Mouse (Mus musculus) mouse embryonic stem cell (cell line): Measurements from ENCODE around the gene Col23a1.

ENCODE experiments used
- in situ Hi-C, 2 experiments: fragments of 300-500 bp; cut with MboI; formaldehyde crosslinking; loops; 1 replicate in 1 of 2; 3 replicates in 1 of 2; pipeline ENCODE4 v1.14.3; 2019 to 2020; ENCODE audit warnings: low sequenced_read_pairs in 2 of 2, low pct_unique_long_range_greater_than_20kb in 1 of 2, mixed read lengths in 1 of 2; ENCODE audit not compliant: unreplicated experiment in 1 of 2

Gene Col23a1

DNA sequence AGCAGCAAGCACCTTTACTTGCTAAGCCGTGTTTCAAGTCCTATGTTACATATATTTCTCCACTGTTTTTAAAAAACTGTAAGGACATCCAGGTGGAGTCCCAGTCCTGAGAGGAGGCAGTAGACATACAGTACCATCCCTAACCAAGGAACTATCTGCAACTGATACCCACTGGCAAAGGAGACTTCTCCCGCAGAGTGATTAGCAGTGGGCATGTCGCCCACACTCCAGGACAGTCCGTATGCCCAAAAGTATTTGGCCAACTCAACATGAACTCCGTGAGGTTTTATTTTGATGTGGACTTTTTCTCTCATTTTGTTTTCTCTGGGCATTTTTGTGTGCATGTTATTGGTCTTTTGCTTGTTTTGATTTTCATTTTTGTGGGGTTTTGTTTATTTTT, 161.6 kb downstream of the Col23a1 start:
- in situ Hi-C loops, result no loop called here

DNA sequence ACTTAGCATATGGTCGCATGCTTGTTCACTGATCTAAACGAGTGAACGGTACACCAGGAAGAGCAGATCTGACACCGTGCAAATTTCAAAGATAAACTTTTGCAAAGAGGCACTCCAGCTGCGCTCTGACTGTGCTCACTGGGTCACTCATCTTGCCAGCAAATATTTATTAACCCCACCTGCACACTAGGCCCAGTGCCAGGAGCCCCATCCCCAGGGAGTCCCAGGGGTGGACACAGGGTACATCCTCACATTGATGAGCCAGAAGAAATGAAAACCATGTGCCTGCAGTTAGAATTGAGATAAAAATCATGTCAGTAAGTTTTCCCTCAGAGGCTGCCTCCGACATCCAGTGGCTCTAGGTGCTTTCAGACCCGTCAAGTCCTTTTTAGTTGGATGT, 162.2 kb downstream of the Col23a1 start:
- in situ Hi-C loops, result no loop called here

DNA sequence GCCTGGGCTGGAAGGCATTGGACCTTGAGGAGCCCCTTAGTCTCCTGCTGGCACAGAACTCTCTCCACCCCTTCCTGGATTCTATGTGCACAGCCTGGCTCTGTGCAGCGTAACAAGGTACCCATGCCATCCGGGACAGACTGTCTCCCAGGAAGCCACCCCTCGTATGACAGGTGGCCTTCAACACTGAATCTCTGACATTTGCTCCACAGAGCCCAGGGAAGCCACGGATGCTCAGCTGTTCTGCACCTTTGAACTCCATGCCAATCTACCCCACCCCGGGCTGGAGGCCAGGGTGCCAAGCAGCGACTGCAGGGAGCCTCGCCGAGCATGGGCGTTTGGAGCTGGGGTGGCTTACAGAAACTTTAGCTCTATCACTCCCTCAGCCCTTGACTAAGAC, 164.0 kb downstream of the Col23a1 start:
- in situ Hi-C loops, result no loop called here

DNA sequence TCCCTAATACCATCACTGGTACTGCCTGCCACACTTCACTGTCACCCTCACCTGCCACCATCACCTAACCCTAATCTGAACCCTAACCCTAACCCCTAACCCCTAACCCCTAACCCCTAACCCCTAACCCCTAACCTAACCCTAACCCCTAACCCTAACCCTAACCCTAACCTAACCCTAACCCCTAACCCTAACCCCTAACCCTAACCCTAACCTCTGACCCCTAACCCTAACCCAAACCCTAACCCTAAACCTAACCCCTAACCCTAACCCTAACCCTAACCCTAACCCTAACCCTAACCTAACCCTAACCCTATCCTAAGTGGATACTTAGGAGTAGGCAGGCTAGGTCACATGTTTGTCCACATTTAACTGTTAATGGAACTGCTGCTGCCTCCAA, 165.8 kb downstream of the Col23a1 start:
- in situ Hi-C loops, result no loop called here

DNA sequence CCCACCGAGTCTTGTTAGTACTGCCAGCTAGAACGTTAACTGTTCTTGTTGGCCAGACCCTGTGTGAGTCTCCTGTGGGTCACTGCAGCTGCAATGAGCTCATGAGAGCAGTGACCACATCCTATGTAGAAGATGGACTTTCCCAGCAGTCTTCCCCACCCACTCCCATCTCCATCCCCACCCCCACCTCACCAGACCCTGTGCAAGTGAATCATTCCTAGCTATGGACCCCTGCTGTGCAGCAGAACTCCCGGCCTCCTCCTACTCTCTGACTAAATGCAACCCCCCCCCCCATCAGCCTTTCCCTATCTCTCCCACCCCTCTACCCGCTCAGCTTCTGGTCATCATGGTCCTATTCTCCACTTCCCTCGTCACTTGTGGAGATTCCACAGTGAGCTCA, 167.9 kb downstream of the Col23a1 start:
- in situ Hi-C loops, result no loop called here

DNA sequence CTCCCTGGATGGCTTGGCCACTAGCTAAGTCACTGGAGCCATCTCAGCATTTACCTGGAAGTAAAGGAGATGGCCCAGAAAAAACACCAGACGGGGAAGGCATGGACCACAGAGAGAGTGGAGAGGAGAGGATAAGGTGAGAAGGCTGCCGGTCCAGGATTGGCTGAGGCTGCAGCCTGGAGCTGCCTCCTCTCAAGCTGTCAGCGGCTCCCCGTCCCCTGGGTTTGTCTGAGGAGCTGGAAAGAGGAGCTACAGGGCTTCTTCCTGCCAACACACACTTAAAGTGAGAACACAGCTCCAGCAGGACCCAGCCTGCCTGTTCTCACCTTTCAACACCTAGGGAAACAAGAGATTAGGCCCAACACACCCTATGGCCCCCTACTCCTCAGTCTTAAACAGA, 168.9 kb downstream of the Col23a1 start:
- in situ Hi-C loops, result no loop called here

DNA sequence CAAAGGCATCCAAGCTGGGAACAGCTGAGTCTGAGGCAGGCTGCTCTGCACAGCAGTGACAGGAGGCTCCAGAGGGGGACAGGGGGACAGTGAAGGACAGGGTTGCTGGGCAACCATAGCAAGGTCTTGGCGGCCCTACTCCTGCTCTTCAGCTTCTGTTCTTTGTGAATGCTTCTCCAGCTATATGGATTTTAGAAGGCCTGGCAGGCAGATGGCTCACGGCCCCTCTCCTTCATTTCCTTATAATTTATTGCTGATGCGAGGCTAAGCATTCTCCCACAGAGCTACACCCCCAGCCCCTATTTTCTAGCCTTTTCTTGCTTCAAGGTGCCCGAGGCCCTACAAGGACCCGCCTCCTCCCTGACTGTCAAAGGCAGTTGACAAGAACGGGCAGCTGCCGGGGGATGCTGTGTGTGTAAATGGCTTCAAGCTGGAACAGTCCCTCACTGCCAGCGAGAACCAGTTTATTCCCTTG, 169.9 kb downstream of the Col23a1 start:
- in situ Hi-C loops, result no loop called here

DNA sequence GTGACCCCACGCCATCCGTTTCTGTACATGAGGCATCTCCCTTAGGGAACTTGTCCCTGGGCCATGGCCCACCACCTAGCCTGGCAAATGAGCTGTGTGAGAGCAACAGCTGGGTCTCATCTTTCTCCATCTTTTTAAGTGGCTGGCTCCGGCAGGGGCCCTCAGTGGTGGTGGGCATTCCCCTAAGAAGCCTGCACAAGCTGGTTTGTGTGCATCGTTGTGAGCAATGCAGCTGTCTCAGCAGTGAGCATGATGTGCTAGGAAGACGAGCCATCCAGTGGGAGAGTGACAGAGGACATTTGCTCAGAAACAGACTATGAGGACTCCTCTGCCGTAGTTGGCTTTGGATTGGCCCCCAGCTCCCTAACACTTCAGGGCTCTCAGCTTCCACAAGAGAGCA, 179.0 kb downstream of the Col23a1 start:
- in situ Hi-C loops, result no loop called here

DNA sequence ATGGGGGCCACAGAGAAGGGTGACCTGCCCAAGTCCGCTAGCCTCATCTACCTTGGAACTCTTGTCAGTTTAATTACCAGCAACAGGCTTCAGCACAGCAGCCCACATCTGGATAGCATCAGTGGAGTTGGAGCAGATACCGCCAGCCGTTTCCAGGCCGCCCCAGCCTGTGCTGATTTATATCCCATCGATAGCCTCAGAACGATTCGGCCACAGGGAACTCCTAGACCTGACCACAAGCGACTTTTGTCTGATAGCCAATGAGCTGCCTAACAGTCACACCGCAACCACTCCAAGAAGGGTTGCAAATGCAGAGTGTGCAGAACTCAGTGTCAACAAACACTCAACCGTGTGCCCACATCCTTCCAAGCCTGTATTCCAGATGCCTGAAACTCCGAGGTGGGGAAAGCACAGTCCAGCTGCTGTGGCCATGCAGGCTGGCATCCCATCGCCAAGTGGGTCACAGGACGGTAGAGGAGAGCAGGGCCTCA, 179.7 kb downstream of the Col23a1 start:
- in situ Hi-C loops, result no loop called here

DNA sequence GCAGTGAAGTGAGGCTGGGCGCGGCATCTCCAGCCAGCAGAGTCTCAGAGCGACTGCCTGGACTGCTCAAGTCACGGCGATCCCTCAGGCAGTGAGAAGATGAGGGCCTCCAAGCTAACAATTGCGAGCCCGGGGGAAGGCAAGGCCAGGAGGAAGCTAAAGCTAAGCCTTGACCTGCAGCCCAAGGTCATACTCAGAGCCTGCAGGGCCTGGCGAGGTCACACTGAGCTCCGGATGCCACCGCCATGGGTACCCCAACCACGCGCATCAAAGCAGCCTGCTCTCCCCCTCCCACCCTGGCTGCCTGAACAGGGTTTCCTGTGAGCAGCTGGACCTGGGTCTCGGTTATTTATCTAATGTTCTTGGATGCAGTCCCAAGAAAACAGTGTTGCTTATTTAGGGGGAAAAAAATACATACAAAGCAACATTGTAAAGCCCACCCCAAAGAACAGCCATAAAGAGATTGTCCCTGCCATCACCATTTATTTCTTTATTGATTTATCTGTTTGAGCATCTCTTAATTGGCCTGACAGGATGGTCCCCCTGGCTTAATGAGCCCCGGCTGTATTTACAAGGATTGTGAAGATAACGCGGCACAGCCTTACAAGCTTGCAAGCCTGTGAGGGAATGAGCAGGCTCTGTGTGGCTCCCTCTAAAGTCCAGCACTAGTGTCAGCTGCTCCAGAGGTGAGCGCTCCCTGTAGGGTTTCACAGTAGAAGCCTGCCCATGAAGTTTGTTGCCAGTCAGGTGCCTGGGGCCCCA, 180.8 kb downstream of the Col23a1 start:
- in situ Hi-C loops, result no loop called here

DNA sequence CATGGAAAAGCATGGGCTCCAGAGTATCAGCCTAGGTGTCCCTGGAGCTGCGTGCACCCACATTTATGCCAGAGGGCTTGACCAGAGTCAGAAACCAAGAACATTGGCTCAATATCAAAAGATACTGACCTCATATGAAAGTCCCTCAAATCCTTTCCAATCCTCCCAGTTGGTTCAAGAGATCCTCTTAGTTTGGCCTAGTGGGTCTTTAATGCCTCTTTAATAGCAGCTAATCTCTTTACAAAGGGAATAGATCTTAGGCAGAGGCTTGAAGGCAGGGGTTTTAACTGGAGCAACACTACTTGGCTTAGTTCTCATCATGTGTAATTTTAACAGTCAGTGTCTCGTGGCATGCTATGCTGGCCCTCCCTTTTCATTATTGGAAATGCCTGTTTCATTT, 184.0 kb downstream of the Col23a1 start:
- in situ Hi-C loops, result no loop called here

DNA sequence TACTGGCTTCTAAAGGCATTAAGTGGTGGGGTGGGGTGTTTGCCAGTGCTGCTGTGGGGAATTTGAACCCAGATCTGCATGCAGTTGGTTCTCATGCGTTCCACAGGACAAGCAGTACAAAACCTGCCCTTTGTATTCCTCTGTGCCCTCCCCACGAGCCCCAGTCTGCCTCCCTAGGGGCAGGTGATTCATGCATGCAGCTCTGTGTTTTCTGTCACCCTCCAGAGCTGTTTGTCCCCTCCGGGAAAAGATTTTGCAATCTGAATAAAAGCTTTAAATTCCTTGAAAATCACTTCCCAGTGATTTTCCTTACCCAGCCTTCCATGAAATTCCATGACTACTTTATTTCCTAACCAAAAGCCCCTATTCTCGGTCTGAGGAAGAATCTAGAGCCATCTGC, 186.8 kb downstream of the Col23a1 start:
- in situ Hi-C loops, result no loop called here

DNA sequence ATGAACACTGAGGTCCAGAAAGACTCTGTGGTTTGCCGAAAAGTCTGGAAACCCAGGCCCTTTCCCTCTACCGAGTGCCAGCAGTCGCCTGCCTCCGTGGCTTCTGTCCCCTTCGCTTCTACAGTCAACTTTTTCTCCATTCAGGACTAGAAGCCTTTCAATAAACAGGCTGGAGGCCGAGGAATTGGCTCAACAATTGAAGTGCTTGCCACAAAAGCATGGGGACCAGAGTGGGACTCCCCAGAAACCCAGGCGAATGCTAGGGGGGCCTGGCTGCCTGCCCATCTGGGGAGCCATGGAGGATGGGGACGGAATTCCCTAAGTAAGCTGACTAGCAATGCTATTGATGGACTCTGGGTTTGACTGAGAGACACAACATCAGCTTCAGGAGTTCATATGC, 187.9 kb downstream of the Col23a1 start:
- in situ Hi-C loops, result no loop called here

DNA sequence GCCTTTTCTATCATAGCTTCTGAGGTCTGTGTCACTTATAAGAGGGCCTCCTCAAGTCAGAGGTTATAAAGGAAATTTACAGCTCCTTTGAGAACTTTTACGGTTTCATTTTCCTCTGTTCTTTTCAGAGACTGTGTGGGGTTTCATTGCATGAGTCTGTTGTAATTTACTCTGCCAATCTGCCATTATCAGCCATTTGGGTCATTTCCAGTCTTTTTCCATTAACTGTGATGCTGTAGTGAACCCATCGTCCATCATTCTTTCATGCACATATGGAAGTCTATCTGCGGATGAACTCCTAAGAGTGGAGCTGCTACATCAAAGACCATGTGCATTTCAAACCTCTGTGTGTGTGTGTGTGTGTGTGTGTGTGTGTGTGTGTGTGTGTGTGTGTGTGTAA, 192.5 kb downstream of the Col23a1 start:
- in situ Hi-C loops, result no loop called here

DNA sequence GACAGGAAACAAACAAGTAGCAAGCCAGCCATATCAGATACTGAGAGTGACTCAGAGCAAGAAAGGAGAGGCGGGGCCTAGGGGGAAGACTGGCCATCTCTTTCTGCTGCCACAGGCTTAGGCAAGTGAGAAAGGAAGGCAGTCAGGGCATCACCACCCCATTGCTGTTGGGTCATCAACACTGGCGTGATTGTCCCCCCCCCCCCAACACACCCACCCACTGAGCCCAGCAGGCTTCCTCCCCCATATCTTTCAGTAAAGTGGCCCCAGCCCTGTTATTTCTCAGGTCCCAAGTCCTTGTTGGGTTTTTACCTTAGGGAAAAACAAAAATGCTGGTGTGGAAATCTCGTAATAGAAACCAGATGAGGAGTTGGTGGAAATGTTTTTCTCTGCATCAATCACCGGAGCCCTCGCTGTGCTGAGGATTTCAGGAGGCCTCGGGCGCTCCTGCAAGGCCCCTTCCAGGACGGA, 195.4 kb downstream of the Col23a1 start:
- in situ Hi-C loops, result no loop called here

DNA sequence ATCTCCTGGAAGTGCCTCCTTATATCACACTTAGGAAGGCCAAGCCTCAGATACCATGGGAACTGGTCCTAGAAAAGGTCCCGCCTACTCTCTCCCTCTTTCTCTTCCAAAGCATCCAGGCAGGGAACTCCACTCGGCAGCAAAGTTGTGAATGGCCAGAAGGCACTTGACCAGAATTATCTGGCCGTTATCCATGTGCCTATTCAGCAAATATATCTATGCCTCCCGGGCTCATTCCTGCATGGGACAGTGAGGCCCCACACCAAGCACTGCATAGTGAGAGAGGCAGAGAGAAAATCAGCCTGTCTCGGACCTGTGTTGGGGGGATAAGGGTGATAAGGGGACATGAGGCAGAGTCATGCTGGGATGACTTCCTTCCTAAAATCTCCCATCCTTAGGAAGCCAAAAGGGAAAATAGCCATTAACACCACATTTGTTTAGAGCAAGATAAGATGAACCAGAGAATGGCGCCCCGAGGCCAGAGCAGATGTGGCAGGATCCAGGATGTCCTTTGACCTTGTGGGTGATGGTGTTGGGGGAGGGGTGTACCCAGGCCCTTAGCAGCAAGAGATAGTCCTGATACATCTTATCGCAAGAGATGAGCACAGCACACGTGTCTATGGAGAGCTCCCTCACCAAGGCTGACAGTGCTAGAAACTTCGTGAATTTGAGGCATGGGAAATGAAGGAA, 196.2 kb downstream of the Col23a1 start:
- in situ Hi-C loops, result no loop called here

DNA sequence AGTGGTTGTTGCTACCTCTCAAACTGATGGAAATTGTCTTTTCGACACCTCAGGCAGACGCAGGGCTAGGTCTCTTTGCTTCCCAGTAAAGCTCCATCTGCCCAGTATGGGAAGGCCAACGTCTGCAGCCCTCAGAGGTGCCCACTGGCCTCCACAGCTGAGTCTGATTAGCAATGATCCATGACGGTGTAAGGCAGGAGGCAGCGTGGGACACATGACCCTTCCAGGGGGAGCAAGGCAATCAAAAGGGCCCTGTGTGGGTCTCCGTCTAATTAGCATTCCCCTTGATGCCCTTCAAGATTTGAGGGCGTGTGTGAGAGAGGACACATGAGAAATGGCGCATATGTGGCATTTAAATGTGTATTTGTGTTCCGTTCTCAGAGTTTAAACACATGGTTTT, 199.1 kb downstream of the Col23a1 start:
- in situ Hi-C loops, result no loop called here

DNA sequence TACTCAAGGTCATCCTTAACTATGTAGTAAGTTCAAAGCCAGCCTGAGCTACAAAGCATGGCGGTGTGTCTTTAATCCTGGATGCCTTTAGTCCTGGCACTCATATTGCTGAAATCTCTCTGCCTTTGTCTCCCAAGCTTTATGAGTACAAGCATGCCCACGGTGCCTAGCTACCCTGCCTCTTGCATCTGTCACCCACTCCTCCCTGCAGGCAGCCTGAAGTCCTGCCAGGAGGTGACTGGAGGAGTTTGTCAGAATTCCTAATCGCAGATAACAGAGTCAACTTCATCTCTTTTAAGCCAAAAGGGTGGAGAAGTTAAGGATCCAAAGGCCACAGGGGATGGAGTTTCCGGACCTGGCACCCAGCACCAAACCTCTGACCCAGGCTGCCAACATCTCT, 203.7 kb downstream of the Col23a1 start:
- in situ Hi-C loops, result no loop called here

DNA sequence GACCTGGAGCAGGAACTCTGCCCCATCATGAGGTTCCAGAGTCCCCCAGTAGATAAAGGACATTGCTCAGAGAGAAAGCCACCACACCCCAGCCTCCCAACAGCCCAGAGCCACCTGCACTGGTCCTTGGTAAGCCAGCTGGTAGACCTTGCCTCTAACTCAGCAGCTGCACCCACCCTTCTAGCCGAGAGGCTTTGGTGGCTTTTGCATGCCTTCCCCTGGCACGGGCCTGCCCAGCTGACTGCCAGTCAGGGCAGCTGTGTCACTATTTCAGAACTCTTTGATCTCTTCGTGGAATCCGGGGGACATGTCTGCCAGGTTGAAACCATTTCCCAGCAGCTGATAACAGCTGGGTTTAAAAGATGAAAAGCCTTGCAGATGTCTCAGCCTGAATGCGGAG, 204.5 kb downstream of the Col23a1 start:
- in situ Hi-C loops, result no loop called here

DNA sequence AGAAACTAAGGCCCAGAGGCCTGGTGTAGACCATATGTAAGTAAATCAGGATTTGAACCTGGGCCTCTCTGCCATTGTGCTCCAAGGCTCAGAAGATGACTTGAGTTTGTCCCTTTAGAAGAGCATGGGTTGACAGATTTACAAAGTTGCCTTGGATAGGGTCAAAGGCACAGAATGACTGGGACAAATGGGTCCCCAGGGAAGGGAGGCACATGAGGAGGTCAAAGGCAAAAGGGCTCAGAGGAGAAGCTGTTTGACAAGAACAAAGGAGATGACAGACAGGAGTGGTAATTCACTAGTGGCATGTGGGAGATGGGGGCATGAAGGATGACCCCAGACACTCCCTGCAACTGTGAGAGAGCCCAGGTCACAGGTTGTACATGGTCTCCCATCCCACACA, 210.1 kb downstream of the Col23a1 start:
- in situ Hi-C loops, result no loop called here
